Mouse (Mus musculus): ENCODE measurements at regions not wholly inside any gene's neighbourhood (a gene's known extent, or its start where the extent isn't known, plus 50 kb on each side); places are given as distances from the start of the nearest gene placed in this dataset.

DNA sequence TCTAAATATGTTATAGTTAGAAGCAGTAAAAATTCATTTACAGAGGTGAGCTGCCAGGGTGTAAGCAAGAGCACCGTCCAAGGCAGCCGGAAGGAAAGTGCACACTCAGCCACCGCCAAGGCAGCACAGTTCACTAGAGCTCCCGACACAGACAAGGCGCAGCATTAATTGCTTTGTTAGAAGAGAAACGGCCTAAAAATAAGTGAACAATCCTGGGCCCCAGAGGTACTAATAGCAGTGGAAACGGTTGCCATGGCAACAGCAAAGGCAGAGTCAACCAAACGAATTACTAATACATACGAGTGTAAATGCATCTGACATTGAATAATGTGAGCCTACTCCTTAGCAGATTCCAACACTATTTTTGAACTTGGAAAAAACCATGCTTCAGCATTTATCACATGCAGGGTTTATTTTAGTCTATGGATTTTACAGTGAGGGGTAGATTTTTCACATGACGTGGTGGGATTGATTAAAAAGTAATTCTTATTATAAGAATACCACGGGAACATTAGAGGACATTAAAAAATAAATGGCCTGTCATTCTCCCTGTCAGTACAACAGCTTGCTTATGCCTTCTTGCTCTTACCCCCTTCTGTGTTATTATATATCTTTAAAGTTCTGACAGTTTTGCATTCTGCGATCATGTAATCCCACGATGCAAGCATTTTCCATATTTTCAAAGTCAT, 62.5 kb downstream of the Cavin4 start:
- DNase-seq (ENCODE audit: low spot score in 2 of 2), result no peak

- no peak for DNase-seq (ENCODE audit: low spot score in 2 of 2)
Observed at GRCm38 (mm10) chr4:48726349-48726835, 63.1 kb downstream of the Cavin4 start.

- no peak for DNase-seq (ENCODE audit: low spot score in 2 of 2)
Observed at GRCm38 (mm10) chr4:48734854-48735564, 71.7 kb downstream of the Cavin4 start.

GRCm38 (mm10) chr4:48746237-48746636, 82.9 kb downstream of the Cavin4 start:
- DNase-seq (ENCODE audit: low spot score in 2 of 2), result no peak

GRCm38 (mm10) chr4:48749566-48749965, 86.3 kb downstream of the Cavin4 start:
- DNase-seq (ENCODE audit: low spot score in 2 of 2), result no peak

GRCm38 (mm10) chr4:48750087-48750486, 86.8 kb downstream of the Cavin4 start:
- DNase-seq (ENCODE audit: low spot score in 2 of 2), result no peak

GRCm38 (mm10) chr4:48754466-48755171, 91.3 kb downstream of the Cavin4 start:
- no peak for DNase-seq (ENCODE audit: low spot score in 2 of 2)

- DNase-seq (ENCODE audit: low spot score in 2 of 2), result no peak
Observed at GRCm38 (mm10) chr4:48760625-48761024, 97.3 kb downstream of the Cavin4 start.

DNA sequence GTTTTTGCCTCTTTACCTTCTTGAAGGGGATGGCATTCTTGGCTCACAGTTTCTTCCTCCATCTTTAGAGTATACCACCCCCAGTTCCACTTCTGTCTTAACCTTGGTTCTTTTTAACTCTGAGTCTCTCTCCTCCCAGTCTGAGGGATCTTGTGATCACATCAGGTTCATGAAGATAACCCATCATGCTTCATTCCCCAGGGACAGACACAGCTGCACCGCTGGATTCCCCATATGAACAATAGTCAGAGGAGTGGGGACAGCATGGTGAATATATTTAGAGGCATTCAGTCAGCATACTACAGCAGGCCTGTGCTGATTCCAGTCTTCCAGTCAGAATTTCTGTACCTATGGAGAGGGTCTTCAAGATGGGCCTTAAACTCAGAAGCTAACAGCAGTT, 103.1 kb downstream of the Cavin4 start:
- DNase-seq (ENCODE audit: low spot score in 2 of 2), result no peak

- no peak for DNase-seq (ENCODE audit: low spot score in 2 of 2)
Observed at GRCm38 (mm10) chr4:48770403-48770953, 107.2 kb downstream of the Cavin4 start.

DNA sequence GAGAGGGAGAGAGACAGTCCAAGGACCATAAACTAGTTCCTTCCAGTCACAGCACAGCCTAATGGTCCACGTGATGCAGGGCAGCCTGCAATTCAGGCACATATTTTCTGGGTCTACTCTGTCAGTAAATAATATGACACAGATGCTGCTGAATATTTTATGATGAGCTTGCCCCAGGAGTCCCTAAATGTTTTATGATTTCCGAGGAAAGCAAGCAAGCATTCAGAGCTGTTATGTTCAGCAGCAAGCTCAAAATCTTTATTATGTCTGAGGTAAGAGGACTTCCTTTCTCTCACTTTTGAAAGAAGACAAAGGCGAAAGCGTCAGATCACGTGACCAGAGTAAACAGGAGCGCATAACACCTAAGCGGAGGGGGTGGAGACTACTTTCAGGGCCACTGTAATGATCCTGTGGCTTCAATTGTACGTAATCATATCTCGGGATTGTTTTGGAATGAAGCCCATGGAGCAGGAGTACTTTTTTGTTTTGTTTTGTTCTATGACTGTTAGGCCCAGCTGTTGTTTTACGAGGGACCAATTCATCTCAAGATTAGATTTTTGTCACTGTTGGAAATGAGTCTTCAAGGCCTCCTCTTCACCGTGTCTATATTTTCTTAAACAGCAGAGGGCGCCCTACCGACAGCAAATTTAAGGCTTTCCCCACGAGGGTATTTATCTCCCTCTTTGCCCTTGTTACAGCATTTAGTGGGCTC, 107.8 kb downstream of the Cavin4 start:
- DNase-seq (ENCODE audit: low spot score in 2 of 2), result peak; percentile 5 to 23

- no peak for DNase-seq (ENCODE audit: low spot score in 2 of 2)
Observed at GRCm38 (mm10) chr4:48771836-48772235, 108.5 kb downstream of the Cavin4 start.

DNA sequence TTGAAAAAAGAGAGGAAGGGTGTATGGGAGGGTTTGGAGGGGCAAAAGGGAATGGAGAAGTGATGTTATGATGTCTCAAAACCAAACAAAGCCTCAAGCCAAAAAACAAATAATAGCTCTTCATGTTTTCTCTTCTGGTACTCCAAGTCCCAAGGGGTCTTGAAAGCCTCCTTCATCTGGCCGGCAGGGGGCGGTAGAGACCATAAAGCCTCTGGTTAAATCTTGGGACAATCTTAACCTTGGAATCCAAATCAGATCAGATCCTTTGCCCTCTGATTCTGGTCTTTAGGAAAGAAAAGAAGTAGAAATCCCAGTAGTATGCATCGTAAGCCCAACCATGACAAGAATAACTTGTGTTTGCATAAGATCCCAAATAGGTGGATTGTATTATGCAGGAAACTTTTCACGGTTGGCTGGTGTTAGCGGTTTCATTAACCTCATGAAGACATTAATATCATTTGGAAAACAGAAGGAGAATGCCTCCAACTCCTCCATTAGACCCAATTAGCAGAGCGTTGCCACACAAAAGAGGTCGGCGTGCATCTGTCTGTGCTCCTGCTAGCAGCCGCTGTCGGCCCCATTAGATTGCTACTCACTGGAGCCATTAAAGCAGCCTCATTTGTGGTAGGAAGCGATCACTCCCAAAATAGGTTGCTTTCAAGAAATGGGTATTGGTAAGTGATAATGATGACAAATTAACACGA, 116.0 kb downstream of the Cavin4 start:
- peak; percentile 7 to 59 for DNase-seq (ENCODE audit: low spot score in 2 of 2)

GRCm38 (mm10) chr4:48779955-48780354, 116.6 kb downstream of the Cavin4 start:
- DNase-seq (ENCODE audit: low spot score in 2 of 2), result no peak

DNA sequence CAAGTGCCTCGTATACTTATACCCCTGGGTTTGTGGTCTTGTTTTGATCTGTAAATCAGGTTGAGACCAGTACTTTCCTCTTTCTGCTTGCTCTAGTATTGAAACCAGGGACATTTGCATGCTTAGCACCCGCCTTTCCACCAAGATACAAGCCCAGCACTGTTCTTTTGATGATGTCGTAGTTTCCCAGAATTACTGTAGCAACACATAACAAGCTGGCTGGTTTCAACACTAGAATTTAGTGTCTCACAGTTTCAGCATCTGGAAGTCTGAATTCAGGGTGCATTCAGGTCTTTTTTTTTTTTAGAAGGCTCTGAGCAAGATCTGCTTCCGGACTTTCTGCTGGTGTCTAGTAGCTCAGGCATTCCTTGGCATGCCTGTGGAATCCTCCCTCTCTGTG, 117.8 kb downstream of the Cavin4 start:
- DNase-seq (ENCODE audit: low spot score in 2 of 2), result no peak

GRCm38 (mm10) chr4:48782686-48783085, 119.4 kb downstream of the Cavin4 start:
- no peak for DNase-seq (ENCODE audit: low spot score in 2 of 2)

DNA sequence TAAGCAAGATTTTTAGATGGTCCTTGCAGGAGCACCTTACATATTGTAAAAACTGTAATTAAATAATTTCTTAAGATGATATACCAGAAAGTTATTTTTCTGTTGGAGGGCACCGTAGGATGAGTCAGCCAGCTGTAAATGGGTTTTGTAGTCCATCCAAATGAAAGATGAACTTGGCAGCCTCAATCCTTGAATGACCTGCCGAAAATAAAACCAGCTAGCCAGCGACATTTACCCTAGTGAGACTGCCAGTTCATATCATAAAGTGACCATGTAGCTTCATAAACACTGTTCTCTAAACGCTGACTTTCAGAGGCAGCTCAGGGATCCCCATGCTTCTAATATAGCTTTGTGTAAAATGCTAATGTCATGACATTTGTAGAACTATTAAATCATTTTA, 127.8 kb downstream of the Cavin4 start:
- no peak for DNase-seq (ENCODE audit: low spot score in 2 of 2)

- no peak for DNase-seq (ENCODE audit: low spot score in 2 of 2)
Observed at GRCm38 (mm10) chr4:48803777-48804176, 140.5 kb downstream of the Cavin4 start.

DNA sequence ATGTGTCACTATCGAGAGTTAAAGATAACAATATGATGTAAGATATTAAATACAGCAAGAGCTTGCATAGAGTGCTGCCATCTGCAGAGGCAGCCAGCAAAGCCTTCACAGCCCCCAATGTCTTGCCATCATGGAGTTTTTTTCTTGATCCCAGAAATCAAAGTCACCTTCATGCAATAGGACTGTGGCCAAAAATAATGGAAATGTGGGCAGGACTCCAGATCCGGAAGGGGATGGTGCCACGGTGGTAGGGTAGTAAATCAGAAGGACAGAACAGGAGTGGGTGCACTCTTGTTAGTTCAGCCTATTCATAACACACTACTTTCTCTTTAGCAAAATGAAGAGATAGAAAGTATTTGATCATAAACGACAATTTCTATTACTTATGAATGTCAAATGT, 145.3 kb downstream of the Cavin4 start:
- DNase-seq (ENCODE audit: low spot score in 2 of 2), result no peak

GRCm38 (mm10) chr4:48833718-48834117, 170.4 kb downstream of the Cavin4 start:
- no peak for DNase-seq (ENCODE audit: low spot score in 2 of 2)

GRCm38 (mm10) chr4:48842777-48843214, 179.5 kb downstream of the Cavin4 start:
- no peak for DNase-seq (ENCODE audit: low spot score in 2 of 2)

Data from spleen, postnatal 10 days (tissue).